Mouse (Mus musculus) inflammation-experienced regulatory T-cells, adult 6 months (primary cell): ENCODE results near the gene Snrnp25. TPM values are rescaled to one million over a fixed set of nuclear protein-coding genes. Genes with fewer than 3 reads are reported as not detected.
"Not testable (repeated sequence)": the region's sequence is repeated elsewhere in the genome, so short reads cannot be mapped to it uniquely, and the experiment has no call there.

Experiments used
- ATAC-seq: one replicate; pipeline ENCODE4 v1.8.0; 2017
- polyA plus RNA-seq, 3 experiments: library from polyadenylated mRNA; unstranded; fragments of 100-300 nt; shearing (Covaris generic); gene quantifications; one replicate each; pipeline ENCODE4 v1.2.1; 2017

The Snrnp25 gene
- polyA plus RNA-seq, 3 experiments from 2014 or later: 52.9 to 74.7 (median 56.9) TPM

DNA sequence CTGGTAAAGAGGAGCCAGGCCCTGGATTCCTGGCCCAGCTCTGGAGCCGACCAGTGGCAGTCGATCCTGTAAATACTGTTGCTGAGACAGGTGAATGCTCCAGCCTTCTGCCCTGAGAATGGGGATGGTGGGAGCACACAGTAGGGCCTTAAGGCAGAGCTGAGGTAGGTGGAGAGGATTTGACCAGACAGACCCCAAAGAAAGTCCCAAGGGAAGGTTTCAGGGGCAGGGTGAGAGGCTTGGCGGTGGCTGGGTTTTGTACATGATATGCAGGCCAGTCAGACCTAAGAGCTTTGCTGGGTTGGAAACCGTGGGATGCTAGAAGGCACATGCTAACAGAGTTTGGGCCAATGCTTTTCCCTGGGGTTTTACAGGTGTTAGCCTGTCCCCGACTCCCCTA lies 10.6 kb upstream of the Snrnp25 start:
- ATAC-seq: no peak

DNA sequence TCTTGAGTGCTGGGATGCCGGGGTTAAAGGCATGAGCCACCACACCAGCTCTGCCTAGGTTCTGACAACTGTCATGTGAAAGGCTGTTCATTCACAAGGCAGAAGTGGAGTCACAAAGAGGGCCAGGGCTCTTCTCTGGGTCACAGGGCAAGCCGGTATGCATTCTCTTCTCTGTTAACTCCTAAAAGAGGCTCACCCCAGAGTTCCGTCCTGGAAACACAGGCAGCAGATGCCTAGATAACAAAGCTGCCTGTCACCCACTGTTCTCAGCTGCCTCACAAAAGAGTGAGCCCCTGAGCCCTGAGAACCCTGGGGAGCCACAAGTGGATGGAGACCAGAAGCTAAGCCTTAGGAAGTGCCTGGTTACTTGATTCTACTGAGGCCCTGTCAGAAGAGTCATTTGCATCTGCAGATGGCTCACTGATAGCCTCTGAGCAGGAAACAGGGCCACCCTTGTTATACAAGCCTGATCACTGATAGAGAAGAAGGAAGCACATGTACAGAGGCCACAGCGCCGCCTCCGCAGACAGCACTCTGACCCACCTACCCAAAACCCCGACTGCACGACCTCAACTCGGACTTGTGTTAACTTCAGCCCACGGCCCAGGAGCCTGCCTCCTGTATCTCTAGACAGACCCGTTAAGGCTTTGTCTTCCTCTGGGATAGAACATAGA lies 9.2 kb upstream of the Snrnp25 start:
- peak; percentile 72 for ATAC-seq

DNA sequence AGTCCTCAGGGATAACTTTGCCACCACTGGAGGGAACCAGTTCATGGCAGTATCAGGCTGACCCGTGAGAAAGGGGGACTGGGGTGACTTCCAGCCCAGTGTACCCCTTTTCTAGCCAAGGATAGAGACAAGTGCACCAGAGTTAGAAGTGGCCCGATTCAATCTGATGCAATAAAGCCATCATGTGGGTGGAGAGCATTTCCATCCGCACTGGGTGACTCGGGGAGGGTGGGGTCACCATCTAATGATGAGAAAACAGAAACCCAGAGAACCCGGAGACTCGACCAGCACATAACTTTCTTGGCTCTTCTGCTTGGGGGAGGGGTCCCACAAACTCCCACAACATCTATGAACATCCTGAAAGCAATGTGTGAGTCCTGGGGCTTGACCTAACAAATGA lies 8.5 kb upstream of the Snrnp25 start:
- no peak for ATAC-seq

DNA sequence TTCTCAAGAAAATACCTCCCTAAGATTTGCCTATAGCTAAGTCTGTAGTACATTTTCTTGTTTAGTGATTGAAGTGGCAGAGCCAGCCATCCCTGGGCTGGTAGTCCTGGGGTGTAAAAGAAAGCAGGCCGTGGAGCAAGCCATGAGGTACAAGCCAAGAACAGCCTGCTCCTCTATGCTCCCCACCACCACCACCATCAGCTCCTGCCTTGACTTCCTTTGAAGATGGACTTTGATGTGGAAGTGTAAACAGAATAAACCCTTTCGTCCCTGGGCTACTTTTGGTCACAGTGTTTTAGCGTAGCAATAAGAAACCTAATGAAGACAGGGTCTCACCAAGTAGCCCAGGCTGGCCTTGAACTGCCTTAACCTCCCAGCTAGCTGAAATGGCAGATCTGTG lies 7.4 kb upstream of the Snrnp25 start:
- ATAC-seq: no peak

DNA sequence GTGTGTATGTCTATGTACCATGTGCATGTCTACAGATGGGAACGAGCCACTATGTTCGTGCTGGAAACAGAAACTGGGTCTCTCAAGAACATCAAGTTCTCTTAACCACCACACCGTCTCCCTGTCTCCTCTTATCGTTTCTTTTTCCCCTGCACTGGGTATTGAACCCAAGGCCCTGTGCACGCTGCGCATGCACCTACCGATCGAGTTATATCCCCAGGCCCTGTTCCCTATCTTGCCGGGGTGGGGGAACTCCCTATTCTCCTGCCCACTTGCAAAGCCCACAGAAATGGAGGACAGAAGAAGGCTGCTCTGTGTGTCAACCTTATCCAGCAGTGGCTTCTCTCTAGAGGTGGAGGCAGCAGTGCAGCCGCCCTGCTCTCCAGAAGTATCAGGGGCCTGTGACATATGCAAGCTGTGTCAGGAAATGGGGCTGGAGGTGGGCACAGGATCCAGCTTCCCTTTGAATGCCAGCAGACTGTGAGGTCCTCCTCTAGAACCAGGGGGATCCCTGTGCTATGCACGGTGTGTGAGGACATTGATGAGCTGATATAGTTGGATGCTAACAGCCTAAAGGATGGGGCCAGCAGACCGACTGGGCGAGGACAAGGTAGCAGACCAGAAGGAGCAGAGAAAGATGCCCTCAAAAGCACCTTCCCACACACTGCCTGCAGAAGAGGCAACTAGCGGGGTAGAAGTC lies 6.8 kb upstream of the Snrnp25 start:
- no peak for ATAC-seq

DNA sequence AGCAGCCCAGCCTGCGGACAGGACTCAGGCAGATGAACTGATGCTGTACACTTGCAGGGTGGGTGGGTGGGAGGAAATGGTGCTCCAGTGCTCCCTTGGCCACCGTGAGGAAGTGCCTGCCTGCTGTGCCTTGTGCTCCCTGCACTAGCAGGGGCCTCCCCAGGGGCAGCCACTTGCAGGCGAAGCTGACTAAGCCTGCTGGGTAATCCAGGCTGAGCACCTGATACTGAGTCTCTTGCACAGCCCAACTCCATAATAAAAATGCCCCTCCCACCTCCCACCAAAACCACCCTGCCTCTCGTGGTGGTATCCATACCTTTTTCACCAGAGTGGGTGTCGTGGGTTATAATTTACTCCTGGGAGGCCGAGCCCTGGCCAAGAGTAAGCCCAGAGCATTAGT lies 6.0 kb upstream of the Snrnp25 start:
- ATAC-seq: peak; percentile 27

DNA sequence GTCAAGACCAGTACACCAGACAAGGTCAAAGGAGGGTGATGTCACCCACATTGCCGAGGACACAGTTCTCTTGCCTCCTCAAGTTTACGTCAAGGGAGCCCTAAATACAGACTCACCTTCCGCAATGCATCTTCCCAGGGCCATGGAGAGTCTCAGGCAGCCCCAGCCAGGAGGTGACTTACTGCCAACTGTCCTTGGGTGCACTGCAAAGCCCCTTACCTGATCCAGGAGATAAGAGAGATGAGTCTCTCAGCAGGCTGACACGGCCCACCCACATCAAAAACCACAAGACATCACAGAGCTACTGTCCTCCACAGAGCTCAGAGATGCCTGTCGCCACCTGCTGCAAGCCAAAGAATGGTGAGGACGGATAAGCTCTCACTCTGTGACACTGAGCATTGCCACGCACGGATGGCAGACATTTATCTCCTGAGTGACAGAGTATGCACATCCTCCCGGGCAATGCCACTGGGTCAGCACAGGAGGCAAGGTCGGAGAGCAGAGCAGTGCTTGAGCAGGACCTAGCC lies 5.1 kb upstream of the Snrnp25 start, which contains the start of gene Il9r:
Gene Il9r, minus strand, starts transcription at position 205 of the 527 bp plus-strand sequence.
- peak; percentile 19 for ATAC-seq

DNA sequence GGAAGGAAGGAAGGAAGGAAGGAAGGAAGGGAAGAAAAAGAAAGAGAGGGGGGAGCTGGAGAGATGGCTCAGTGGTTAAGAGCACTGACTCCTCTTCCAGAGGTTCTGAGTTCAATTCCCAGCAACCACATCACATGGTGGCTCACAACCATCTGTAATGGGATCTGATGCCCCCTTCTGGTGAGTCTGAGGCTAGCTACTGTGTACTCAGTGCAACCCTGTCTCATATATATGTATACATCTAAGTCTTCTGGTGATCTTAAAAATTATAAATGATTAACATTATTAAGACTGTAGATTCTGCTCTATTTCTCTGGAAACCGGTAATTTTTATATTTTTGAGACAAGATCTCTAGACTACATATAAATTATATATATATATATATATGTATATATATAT lies 4.2 kb upstream of the Snrnp25 start:
- ATAC-seq: not testable (repeated sequence)

DNA sequence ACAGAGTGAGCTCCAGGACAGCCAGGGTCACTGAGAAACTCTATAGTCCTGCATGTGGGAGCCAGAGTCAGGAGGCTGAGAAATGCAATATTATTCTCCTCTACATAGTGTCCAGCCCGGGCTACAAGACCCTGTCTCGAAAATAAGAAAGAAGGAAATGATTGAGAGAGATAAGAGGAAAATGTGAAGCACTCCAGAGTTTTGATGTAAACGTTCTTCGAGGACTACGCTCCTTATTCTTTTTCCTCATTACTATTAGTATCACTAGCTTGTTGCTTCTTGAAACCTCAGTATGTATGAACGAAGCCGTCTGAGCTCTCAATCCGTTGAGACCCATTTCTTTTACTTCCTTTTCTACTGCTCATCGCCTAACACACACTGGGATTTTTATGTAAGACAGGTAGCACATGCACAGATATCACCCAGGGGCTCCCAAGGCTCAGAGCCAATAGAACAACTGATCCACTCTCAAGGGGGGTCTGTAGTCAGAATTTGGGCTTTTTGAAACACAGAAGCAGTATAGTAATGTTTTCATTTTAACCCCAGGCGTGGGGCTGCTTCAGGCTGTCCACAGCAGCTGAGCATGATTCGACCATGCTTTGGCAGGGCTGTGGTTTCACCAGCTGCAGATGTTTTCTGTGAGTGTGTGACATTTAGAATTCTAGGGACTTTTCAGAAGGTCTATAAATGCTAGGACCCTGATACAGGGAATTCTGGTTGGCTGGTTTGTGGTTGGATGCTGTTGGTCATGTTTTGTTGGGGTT lies 3.1 kb upstream of the Snrnp25 start:
- no peak for ATAC-seq

DNA sequence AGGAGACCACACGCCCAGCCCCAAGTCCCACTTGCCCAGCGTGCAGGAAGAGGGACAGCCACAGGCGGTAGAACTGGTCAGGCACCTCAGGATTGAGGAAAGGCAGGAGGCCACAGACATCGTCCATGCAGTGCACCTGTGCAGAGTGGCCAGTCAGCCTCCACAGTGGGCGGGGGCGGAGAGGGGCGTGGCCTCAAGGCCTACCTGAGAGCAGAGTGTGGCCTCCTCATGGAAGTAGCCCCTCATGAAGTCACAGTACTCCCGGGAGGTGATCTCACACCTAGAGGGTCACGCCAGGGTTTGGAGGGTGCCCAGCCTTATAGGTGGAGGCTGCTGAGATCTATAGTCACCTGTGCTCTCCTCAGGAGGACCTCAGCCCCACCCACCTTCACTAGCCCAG lies 5.4 kb downstream of the Snrnp25 start:
- ATAC-seq: no peak

DNA sequence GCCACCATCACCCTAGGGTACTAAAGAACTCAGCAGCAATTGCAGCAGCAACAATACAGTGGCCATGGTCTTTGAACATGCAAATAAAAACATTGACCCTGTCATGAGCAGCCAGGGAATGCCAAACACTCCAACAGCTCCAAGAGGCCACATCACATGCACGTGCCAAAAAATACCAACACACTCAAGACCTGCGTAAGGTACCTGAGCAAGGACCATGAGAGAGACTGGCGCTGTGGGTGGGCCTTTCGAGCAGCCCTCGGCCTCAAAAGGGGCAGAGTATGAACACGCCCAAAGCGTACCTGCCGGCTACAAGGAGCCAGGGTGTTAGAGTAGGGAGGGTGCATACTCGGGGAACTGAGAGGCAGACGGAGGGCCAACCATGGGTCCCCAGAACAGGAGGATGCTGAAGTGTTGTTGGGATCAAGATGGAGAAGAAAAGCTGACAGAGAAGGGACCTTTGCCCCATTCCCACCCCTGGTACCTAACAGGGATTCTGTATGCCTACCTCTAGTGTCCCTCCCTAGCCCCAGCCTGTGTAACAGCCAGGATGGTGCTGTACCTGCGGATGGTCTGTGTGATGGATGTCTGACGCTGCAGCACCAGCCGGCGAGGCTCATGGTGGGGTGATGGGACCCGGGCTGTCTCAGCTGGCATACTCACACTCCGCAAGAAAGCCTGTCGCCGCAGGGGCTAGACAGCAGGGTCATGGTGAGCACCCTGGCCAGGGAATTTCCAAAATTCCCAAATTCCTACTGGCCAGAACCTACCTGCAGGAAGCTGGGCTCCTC lies 10.4 kb downstream of the Snrnp25 start:
- no peak for ATAC-seq

DNA sequence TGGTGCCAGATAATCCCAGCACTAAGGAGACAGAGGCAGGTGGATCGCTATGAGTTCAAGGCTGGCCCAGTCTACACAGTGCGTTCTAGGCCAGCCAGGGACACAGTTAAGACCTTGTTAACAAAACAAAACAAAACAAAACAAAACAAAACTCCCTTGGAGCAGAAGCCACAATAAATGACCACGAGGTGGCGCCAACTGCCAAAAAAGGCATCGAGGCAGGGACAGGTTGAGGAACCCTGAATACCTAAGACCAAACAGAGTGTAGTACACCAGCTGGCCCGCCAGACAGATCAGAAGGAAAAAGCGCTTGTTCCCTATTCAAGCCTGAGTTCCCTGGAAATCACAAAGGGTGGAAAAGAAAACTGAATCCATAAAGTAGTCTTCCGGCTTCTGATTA lies 11.6 kb downstream of the Snrnp25 start:
- ATAC-seq: peak; percentile 84

DNA sequence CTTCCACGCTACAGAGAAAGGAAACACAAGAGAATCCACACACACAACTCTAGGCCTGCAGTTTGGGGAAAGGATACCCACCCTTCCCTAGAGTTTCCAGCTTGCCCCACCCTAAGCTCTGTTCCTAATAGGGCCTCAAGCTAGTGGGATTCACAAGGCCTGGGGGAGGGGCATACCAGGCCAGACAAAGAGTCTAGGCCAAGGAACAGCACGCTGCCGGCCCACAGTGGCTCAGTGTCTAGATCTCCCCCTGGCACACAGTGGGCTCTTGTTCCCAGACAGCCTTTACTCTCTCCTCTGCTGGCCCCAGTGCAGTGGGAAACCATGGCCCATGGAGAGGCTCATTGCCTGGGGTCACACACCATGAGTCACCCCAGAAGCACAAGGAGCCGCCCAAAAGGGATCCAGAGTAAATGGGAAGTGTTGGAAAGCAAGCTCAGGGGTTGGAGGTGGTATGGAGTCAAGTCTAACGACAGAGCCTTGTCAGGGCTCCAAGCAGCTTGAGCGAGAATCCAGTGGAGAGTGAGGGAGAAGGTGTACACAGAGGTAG lies 13.4 kb downstream of the Snrnp25 start:
- no peak for ATAC-seq

DNA sequence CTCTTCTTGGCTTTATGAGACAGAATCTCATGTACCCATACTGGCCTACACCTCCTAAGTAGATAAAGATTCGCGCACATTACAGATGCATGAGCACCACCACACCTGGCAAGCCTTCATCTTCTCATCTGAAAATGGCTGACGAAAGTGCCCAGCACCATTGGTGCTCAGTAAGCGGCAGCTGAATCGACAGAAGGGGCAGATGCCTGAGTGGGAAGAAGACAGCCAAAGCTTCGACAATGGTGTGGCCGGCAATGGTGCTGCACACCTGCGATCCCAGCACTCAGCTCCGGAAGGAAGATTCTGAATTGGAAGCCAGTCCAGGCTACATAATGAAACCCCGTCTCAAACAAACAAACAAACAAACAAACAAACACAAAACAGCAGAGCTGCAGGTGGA lies 14.1 kb downstream of the Snrnp25 start:
- no peak for ATAC-seq

DNA sequence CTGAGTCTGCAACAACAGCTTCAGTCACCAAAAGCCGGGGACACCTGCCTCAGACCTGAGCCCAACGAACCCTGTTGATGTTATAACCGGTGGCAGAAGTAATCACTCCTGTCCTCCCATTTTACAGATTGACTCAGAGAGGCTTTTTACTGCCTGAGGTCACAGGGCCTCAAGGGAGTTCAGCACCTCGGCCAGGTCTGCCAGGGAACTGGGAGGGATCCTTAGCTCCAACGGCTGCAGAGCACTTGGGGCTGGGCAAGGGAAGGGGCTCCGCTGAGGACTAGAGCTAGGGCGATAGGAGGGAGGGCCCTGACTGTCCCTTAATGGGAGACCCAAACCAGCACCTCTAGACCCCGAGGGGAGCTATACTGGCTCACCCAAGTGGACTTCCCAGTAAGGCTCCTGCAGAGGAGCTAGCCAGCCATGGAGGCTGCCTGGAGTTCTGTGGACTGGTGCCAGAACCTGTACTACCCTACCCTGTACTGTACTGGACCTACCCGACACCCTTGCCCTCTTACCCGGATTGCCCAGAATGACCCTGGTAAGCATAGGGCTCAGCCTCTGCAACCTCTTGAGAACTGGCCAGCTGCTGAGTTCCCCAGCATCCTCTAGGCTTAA lies 15.5 kb downstream of the Snrnp25 start:
- ATAC-seq: no peak

DNA sequence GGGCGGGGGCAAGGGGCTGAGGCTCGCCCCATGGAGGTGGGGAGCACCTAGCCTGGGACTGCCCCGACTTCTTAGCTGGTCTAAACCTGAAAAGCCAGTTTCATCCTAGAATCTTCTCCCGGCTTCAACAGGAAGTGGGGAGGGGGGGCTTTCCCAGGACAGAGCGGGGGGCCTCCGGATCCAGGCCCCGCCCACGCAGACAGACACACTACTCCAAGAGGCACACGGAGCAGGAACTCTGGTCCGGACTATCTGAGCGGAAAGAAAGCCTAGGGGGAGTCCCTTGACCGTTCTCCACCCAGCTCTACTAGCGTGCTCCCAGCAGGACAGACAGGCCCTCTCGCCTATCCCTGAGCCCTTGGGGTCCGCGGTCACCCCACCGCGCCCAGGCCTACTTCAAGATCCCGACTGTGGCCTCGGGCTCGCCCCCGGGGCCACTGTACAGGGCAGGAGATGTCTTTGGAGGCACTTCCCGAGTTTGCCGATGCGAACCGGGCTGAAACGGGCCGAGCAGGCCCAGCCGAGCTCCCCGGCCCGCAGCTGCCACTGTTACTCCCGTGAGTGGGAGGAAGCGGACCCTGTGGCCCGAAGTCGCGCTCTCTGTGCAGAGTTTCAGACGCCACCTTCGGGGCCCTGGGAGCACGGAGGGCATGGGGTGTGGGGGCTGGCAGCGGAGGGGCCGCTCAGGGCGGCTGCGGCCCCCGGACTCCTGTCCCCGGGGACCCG lies 16.2 kb downstream of the Snrnp25 start:
- ATAC-seq: no peak

DNA sequence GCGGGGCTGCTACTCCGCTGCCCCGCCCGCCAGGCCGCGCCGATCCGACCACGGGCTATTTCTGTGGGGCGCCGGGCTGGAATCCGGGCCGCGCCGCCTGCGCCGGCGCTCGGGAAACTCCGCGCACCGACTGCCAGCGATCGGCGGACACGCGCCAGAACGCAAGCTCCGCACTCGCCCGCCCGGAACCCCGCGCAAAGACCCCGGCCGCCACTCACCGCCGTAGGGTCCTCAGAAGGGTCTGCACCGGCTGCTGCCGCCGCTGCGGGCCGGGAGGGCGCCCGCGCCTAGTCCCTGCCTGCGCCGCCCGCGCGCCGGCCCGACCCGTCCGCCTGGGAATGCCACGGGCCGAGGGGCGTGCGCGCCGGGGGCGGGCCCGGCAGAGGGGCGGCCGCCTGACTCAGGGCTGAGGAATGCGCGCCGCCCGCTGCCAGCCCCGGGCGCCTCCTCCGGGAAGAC lies 16.8 kb downstream of the Snrnp25 start, which contains the start of gene Rhbdf1:
Gene Rhbdf1, minus strand, starts transcription at position 350 of the 459 bp plus-strand sequence.
- no peak for ATAC-seq

DNA sequence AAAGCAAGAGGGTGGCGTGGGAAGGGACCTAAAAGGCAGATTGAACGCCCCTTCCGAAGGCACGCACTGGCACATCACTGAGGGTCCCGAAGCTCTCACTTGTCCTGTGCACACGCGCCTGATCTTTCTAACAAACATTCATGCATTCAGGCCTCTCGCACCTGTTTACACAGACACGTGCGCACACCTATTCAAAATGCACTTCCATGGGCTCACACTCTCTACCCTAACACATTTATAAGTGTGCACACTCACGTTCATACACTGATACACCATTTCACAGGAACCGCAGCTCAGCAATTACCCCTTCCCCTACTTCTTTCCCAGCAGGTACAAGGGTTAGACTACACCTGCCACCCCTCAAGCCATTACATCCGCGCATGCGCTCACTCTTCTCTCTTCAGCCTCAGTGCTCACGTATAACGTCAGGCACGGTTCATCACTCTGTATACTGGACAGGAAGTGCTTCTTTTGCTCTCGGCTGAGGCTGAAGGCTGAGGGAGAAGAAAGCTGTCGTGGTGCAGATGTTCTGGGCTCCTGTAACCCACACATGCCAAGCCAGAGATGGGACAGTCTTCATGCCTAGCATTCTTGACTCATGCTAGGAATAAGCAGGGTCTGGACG lies 17.5 kb downstream of the Snrnp25 start:
- ATAC-seq: peak; percentile 20

DNA sequence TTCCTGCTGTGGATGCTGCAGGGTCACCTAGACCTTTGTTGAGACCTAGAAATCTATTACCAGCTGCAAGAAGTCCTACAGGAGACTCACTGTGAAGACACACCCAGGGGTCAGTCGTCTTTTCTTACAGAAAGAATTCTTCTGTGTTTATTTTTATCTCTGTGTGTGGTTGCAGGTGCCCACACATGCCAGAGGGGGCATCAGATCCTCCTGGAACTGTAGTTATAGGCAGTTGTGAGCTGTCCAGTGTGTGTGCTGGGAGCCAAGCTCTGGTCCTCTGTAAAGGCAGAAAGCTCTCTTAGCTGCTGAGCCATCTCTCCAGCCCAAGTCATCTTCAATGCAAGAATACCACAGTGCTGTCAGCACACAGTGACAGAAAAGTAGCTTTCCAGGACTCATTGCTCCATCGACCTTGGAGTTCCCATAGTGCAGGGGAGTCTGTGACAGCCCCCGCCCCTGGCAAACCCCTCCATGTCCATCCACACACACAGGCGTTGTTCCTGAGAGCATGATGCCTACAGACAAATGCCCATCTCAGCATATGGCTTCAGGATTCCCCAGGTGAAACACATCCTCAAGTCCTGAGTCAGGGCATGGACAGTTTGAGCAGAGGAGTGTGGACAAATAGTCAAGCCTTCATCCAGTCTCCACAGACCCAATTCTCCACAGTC lies 18.2 kb downstream of the Snrnp25 start:
- no peak for ATAC-seq
